Mouse (Mus musculus): ENCODE results near the gene Fyb2. TPM values are rescaled to one million over a fixed set of nuclear protein-coding genes. Genes with fewer than 3 reads are reported as not detected.
"Not testable (repeated sequence)": the region's sequence is repeated elsewhere in the genome, so short reads cannot be mapped to it uniquely, and the experiment has no call there.

The Fyb2 gene
- polyA plus RNA-seq, 1 experiment from 2014 or later, result not detected

GRCm38 (mm10) chr4:104990016-104990415 lies 76.8 kb downstream of the Fyb2 start:
- Histone ChIP-seq H3K27me3 (replicated peaks) (no peaks in the 10 kb centered on the region), H3K27ac (no peak overlapping the region), H3K9ac (no peak overlapping the region), H3K9me3 (replicated peaks) (no peaks in the 10 kb centered on the region), H3K4me3 (no peak overlapping the region), H3K4me2 (no peak overlapping the region), H3K4me1 (no peaks in the 10 kb centered on the region), H3K36me3 (no peaks in the 10 kb centered on the region)
- WGBS (ENCODE audit: insufficient replicate concordance), result 73% methylated on average over 6 of the region's 6 CpGs
- no peak for ATAC-seq

GRCm38 (mm10) chr4:104990686-104991085 lies 77.4 kb downstream of the Fyb2 start:
- Histone ChIP-seq H3K9ac (no peak overlapping the region), H3K36me3 (no peaks in the 10 kb centered on the region), H3K9me3 (replicated peaks) (no peaks in the 10 kb centered on the region), H3K4me3 (no peak overlapping the region), H3K4me1 (no peaks in the 10 kb centered on the region), H3K4me2 (no peak overlapping the region), H3K27ac (no peak overlapping the region), H3K27me3 (replicated peaks) (no peaks in the 10 kb centered on the region)
- no peak for ATAC-seq
- 62% methylated on average over 3 of the region's 3 CpGs for WGBS (ENCODE audit: insufficient replicate concordance)

GRCm38 (mm10) chr4:104992271-104992670 lies 79.0 kb downstream of the Fyb2 start:
- Histone ChIP-seq H3K4me2 (no peak overlapping the region), H3K9ac (no peak overlapping the region), H3K4me1 (no peaks in the 10 kb centered on the region), H3K27me3 (replicated peaks) (no peaks in the 10 kb centered on the region), H3K36me3 (no peaks in the 10 kb centered on the region), H3K27ac (no peak overlapping the region), H3K9me3 (replicated peaks) (no peaks in the 10 kb centered on the region), H3K4me3 (no peak overlapping the region)
- 77% methylated on average over 3 of the region's 3 CpGs for WGBS (ENCODE audit: insufficient replicate concordance)
- ATAC-seq, result no peak

GRCm38 (mm10) chr4:104993140-104993874 lies 80.1 kb downstream of the Fyb2 start:
- no peaks in the 10 kb centered on the region for H3K4me1 ChIP-seq
- WGBS (ENCODE audit: insufficient replicate concordance), result 25% methylated on average over 10 of the region's 10 CpGs
- H3K27me3 ChIP-seq (replicated peaks), result no peaks in the 10 kb centered on the region
- H3K36me3 ChIP-seq, result no peaks in the 10 kb centered on the region
- H3K9ac ChIP-seq, result no peak overlapping the region
- no peak overlapping the region for H3K27ac ChIP-seq
- H3K4me3 ChIP-seq, result no peak overlapping the region
- H3K4me2 ChIP-seq, result no peak overlapping the region
- no peaks in the 10 kb centered on the region for H3K9me3 ChIP-seq (replicated peaks)
- ATAC-seq, result no peak

GRCm38 (mm10) chr4:104999702-105000101 lies 86.4 kb downstream of the Fyb2 start:
- H3K36me3 ChIP-seq, result no peaks in the 10 kb centered on the region
- H3K4me2 ChIP-seq, result no peak overlapping the region
- no peak overlapping the region for H3K9ac ChIP-seq
- 58% methylated on average over 5 of the region's 5 CpGs for WGBS (ENCODE audit: insufficient replicate concordance)
- H3K27ac ChIP-seq, result no peak overlapping the region
- H3K4me1 ChIP-seq, result no peaks in the 10 kb centered on the region
- no peak for ATAC-seq
- no peak overlapping the region for H3K4me3 ChIP-seq
- H3K27me3 ChIP-seq (replicated peaks), result no peaks in the 10 kb centered on the region
- H3K9me3 ChIP-seq (replicated peaks), result no peaks in the 10 kb centered on the region

- Histone ChIP-seq H3K9ac (no peak overlapping the region), H3K36me3 (no peaks in the 10 kb centered on the region), H3K4me3 (no peak overlapping the region), H3K4me2 (no peak overlapping the region), H3K27me3 (replicated peaks) (no peaks in the 10 kb centered on the region), H3K9me3 (replicated peaks) (no peaks in the 10 kb centered on the region), H3K27ac (no peak overlapping the region), H3K4me1 (no peaks in the 10 kb centered on the region)
- ATAC-seq, result no peak
- WGBS (ENCODE audit: insufficient replicate concordance), result 52% methylated on average over 1 of the region's 1 CpGs
These were observed 88.5 kb downstream of the Fyb2 start for GRCm38 (mm10) chr4:105001736-105002135.

- no peak for ATAC-seq
- WGBS (ENCODE audit: insufficient replicate concordance), result 42% methylated on average over 8 of the region's 8 CpGs
- Histone ChIP-seq H3K36me3 (no peaks in the 10 kb centered on the region), H3K9me3 (replicated peaks) (no peaks in the 10 kb centered on the region), H3K27ac (no peak overlapping the region), H3K9ac (no peak overlapping the region), H3K27me3 (replicated peaks) (no peaks in the 10 kb centered on the region), H3K4me1 (no peaks in the 10 kb centered on the region), H3K4me2 (no peak overlapping the region), H3K4me3 (no peak overlapping the region)
These were observed 90.9 kb downstream of the Fyb2 start for GRCm38 (mm10) chr4:105004135-105004534.

- not testable (repeated sequence) for H3K27ac ChIP-seq; H3K4me2 ChIP-seq; ATAC-seq; H3K4me3 ChIP-seq; H3K27me3 ChIP-seq (replicated peaks); H3K4me1 ChIP-seq; H3K36me3 ChIP-seq; H3K9ac ChIP-seq; H3K9me3 ChIP-seq (replicated peaks)
- WGBS (ENCODE audit: insufficient replicate concordance), result 78% methylated on average over 12 of the region's 12 CpGs
These were observed 91.4 kb downstream of the Fyb2 start for GRCm38 (mm10) chr4:105004649-105005048.

GRCm38 (mm10) chr4:105007360-105008018 lies 94.2 kb downstream of the Fyb2 start:
- H3K27me3 ChIP-seq (replicated peaks), result no peaks in the 10 kb centered on the region
- 48% methylated on average over 4 of the region's 4 CpGs for WGBS (ENCODE audit: insufficient replicate concordance)
- H3K4me2 ChIP-seq, result no peak overlapping the region
- H3K9ac ChIP-seq, result no peak overlapping the region
- H3K9me3 ChIP-seq (replicated peaks), result no peaks in the 10 kb centered on the region
- H3K27ac ChIP-seq, result no peak overlapping the region
- H3K4me1 ChIP-seq, result no peaks in the 10 kb centered on the region
- H3K4me3 ChIP-seq, result no peak overlapping the region
- H3K36me3 ChIP-seq, result no peaks in the 10 kb centered on the region
- no peak for ATAC-seq

GRCm38 (mm10) chr4:105013718-105014117 lies 100.5 kb downstream of the Fyb2 start:
- no peak for ATAC-seq
- H3K4me1 ChIP-seq, result no peaks in the 10 kb centered on the region
- WGBS (ENCODE audit: insufficient replicate concordance), result 65% methylated on average over 7 of the region's 7 CpGs

GRCm38 (mm10) chr4:105015496-105015895 lies 102.2 kb downstream of the Fyb2 start:
- no peak for ATAC-seq
- Histone ChIP-seq H3K4me2 (no peak overlapping the region), H3K9me3 (replicated peaks) (no peaks in the 10 kb centered on the region), H3K4me3 (no peak overlapping the region), H3K27ac (no peak overlapping the region), H3K27me3 (replicated peaks) (no peaks in the 10 kb centered on the region), H3K4me1 (no peaks in the 10 kb centered on the region), H3K9ac (no peak overlapping the region), H3K36me3 (no peaks in the 10 kb centered on the region)
- WGBS (ENCODE audit: insufficient replicate concordance), result 77% methylated on average over 6 of the region's 6 CpGs

More at GRCm38 (mm10) chr4:105013718-105014117, 100.5 kb downstream of the Fyb2 start:
- no peaks in the 10 kb centered on the region for H3K36me3 ChIP-seq
- no peak overlapping the region for H3K4me2 ChIP-seq
- no peak overlapping the region for H3K9ac ChIP-seq
- H3K27me3 ChIP-seq (replicated peaks), result no peaks in the 10 kb centered on the region
- H3K9me3 ChIP-seq (replicated peaks), result no peaks in the 10 kb centered on the region
- no peak overlapping the region for H3K4me3 ChIP-seq
- no peak overlapping the region for H3K27ac ChIP-seq

GRCm38 (mm10) chr4:105016006-105016613 lies 102.9 kb downstream of the Fyb2 start:
- Histone ChIP-seq H3K27ac (no peak overlapping the region), H3K4me3 (no peak overlapping the region), H3K9ac (no peak overlapping the region), H3K27me3 (replicated peaks) (no peaks in the 10 kb centered on the region), H3K4me1 (no peaks in the 10 kb centered on the region), H3K9me3 (replicated peaks) (no peaks in the 10 kb centered on the region), H3K36me3 (no peaks in the 10 kb centered on the region), H3K4me2 (no peak overlapping the region)
- 65% methylated on average over 4 of the region's 4 CpGs for WGBS (ENCODE audit: insufficient replicate concordance)
- no peak for ATAC-seq
